Mouse (Mus musculus) megakaryocyte, adult 5-6 weeks (primary cell): Measurements from ENCODE around the gene Pole2. TPM values are rescaled to one million over a fixed set of nuclear protein-coding genes. Genes with fewer than 3 reads are reported as not detected.
A peak's percentile ranks its signal among the peaks of the same experiment; 100 is the strongest.

Experiments used
- ATAC-seq: 2 replicates; pipeline ENCODE4 v1.8.0; 2016; ENCODE audit warnings: mild to moderate bottlenecking, inconsistent platforms; ENCODE audit not compliant: poor library complexity, severe bottlenecking
- total RNA-seq, 2 experiments: library from RNA; stranded (forward) in 1 of 2; stranded (reverse) in 1 of 2; fragments of 153-499, 151-499 nt in 1 of 2; fragments of 221-1000, 200-1000 nt in 1 of 2; gene quantifications; 2 replicates each; pipeline versions ENCODE4 v1.2.3 to v1.2.4; 2015 to 2017

The Pole2 gene
- total RNA-seq, 2 experiments from 2014 or later: 22.5 to 50.8 TPM

DNA sequence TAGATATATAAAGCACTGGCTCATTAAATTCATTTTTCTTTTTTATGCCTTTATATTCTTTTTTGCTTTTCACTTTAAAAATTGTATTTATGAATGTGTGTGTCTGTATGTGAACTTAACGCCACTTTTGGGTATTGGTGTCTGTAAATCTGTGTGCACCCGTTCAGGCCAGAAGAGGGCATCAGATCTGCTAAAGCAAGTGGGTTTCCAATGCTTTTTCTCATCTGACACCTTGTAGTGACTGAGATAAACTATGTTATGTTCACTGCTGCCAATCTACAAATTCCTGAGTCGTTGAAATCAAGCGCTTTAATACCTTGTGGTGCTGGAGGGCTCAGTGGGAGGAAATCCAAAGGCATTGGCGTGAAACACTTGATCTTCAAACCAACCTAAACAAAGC lies 16.9 kb downstream of the Pole2 start:
- no peak for ATAC-seq

GRCm38 (mm10) chr12:69210056-69210979 lies 17.7 kb downstream of the Pole2 start:
- no peak for ATAC-seq

DNA sequence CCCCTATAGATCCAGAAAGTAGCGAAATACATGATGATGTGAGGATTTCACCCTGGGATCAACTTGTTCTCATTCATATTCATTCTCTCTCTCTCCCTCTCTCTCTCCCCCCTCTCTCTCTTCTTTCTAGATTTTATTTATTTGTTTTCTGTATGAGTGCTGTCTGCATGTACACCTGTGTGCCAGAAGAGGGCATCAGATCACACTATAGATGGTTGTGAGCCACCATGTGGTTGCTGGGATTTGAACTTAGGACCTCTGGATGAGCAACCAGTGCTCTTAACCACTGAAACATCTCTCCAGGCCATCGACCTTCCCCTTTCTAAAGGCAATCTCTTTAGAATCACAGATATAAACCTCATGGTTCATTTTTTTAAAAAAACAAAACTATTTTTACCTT lies 19.5 kb downstream of the Pole2 start:
- no peak for ATAC-seq

DNA sequence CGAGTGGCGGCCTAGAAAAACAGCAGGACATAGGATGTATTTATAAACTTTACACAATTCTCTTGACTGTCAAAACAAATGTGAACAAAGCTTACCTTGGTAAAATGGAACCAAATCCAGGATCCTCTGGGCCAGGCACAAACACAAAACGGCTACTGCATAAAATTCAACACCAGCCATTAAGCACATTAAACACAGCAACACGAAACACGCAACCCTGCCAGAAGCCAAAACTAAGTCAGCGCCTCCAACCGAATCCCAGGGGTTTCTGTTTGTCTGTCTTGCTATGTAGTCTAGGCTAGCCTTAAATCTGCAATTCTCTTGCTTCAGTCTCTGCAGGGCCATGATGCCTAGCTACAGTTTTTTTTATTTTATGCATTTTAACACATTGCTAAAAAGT lies 20.1 kb downstream of the Pole2 start:
- ATAC-seq: no peak

DNA sequence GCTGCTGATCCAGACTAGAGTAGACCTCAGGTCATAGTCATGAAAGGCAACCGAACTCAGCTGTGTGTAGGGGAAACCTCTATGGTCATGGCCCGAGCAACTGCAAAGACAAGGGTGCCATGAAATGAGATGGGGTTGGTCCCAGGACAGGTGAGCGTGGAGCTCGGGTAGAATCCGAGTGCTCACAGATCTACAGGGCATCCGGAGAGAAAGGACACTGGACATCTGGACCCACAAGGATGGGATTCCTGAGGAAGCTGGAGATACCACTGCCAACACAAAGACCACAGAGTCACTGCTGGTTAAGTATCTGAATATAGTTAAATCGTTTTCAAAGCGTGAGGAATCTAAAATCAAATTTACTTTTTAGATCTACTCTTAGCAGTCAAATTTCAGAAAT lies 20.6 kb downstream of the Pole2 start:
- ATAC-seq: no peak

- ATAC-seq: no peak
Measured at GRCm38 (mm10) chr12:69204052-69204833, 23.8 kb downstream of the Pole2 start, which contains the start of gene Gm49384. Gm49384 (minus strand) TSS chr12:69204267.

- no peak for ATAC-seq
Measured at GRCm38 (mm10) chr12:69198985-69199384, 29.0 kb downstream of the Pole2 start.

- ATAC-seq: peak; percentile 34
Measured at GRCm38 (mm10) chr12:69198164-69198535, 29.8 kb downstream of the Pole2 start, which contains the start of gene Dnaaf2. Dnaaf2 (minus strand) TSS chr12:69198429.

DNA sequence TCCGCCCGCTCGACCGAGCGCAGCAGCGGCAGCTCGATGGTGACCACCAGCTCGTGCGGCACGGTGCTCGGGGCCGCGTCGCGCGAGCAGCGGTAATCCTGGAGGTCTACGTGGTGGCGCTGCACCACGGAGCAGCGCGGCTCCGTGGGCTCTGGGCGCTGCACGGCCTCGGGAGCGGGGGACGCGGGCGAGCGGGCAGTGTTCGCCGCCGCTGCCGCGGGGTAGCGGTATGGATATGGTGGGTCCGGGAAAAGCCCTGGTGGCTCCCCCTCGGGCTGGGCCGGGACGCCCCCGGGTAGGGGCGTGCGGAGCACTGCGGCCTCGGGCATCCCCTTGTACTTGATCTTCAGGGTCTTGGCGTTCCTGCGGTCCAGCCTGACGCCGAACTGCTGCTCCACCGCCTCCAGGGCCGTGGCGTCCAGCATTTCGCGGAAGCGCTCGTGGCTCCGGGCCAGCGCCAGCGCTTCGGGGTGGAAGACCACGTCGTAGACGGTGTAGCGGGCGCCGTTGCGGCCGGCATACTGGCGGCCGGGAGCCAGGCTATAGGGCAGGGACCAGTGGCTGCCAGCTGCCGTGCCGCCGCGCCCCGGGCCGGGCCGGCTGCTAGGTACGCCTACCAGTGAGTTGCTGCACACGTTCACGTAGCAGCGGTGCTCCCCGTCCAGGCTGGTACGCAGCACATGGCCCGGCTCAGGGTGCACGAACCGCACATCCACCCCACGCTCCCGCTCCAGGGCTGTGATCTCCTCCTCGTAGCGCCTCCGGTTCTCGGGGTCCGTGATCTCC lies 30.4 kb downstream of the Pole2 start:
- peak; percentile 50 for ATAC-seq

DNA sequence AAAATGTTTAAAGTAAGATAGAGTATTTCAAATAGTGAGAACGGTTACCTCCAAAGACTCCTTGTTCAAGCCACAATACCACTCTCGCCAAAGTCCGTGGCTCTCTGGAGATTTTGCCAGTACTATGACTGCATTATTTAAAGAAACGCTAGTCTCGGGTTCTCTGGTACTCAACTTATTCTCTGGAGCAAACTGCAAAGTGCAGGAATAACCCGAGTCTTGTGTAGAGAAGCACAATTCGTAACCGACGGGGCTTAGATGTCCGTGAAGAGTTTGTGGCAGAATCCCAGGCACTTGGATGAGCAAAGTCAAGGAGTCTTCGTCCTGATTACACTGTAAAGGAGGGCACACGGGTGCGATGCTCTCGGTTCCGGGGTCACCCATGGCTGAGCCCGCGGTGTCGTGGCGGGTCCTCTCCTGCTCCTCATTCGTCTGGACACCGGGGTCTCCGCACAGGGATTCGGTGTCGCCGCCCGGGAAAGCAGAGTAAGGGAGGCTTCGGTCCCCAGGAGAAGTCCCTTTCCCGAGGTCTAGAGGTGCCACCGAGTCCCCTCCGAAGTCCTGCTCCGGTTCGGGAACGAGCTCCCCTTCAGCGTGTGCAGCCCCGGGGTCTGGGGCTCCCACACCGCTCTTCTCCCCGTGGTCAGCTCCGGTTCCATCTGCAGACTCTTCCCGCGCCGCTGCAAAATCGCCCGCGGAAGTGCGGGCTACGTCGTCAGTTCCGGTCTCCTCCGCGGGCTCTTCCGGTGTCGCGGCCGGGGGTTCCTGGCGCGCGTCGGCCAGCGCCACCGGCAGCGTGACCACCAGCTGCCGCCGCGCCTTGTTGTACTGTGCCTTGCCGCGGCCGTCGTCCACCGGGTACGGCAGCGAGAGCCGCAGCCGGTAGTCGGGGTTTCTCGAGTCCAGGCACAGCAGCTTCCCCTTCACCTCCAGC lies 31.3 kb downstream of the Pole2 start, which contains the start of gene Gm49383:
Gene Gm49383 (minus strand): TSS at position 661 of the 934 bp plus-strand sequence.
- ATAC-seq: peak; percentile 86

- no peak for ATAC-seq
Measured at GRCm38 (mm10) chr12:69192637-69193036, 35.4 kb downstream of the Pole2 start.

- no peak for ATAC-seq
Measured at GRCm38 (mm10) chr12:69191396-69191795, 36.6 kb downstream of the Pole2 start.

DNA sequence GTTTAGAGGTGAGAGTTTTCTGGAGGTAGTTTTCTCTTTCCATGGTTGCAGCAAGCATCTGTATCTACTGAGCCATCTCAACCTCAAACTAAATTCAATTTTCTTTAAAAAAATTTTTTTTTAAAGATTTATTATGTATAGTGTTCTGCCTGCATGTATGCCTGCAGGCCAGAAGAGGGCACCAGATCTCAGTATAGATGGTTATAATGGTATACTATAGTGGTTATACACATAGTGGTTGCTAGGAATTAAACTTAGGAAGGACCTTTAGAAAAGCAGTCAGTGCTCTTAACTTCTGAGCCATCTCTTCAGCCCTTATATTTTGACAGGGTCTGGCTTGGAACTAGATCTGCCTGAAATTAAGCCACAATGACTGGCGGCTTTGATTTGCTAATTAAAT lies 37.5 kb downstream of the Pole2 start:
- ATAC-seq: peak; percentile 52; the same call in 1 of the 2 replicates

DNA sequence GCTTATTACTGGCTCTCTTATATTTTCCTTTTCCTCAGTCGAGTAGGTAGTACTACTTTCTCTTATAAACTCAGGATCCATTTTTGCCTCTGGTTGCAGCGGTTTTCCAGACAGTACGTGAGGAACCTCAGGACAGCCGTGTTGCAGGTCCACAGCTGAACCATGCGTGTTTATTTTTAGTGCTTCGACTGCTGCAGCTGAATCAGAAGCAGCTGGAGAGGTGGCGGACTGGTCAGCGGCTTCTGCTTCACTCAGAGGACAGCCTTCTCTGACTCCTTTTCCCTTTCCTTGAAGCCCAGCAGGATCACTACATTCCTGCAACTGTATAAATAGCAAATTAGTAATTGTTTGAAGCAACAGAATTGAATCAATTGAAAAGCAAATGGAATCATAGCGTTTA lies 37.9 kb downstream of the Pole2 start:
- ATAC-seq: no peak

- ATAC-seq: no peak
Measured at GRCm38 (mm10) chr12:69186811-69187471, 41.1 kb downstream of the Pole2 start.

GRCm38 (mm10) chr12:69185371-69185770 lies 42.6 kb downstream of the Pole2 start:
- ATAC-seq: no peak

DNA sequence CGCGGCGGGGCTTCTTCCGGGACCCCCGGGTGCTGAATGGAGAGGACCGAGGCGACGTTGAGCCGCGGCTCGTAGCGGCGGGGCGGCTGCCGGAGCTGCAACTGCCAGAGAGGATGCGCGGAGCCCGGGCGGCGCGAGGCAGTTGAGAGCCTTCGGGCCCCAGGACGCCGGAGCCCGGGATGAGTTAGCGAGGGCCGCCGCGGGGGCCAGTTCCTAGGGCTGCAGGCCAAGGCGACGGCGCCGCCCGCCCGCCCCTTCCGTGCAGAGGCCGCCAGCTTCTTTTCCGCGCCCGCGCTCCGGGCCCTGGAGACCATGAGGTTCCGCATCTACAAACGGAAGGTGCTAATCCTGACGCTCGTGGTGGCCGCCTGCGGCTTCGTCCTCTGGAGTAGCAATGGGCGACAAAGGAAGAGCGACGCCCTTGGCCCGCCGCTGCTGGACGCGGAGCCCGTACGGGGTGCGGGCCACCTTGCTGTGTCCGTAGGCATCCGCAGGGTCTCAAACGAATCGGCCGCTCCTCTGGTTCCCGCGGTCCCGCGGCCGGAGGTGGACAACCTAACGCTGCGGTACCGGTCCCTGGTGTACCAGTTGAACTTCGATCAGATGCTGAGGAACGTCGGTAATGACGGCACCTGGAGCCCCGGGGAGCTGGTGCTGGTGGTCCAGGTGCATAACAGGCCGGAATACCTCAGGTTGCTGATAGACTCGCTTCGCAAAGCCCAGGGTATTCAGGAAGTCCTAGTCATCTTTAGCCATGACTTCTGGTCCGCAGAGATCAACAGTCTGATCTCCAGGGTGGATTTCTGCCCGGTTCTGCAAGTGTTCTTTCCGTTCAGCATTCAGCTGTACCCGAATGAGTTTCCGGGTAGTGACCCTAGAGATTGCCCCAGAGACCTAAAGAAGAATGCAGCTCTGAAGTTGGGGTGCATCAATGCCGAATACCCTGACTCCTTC lies 43.4 kb downstream of the Pole2 start:
- ATAC-seq: peak; percentile 65
